ENCODE assay signal across 7 mouse cellular contexts in the genomic region with DNA sequence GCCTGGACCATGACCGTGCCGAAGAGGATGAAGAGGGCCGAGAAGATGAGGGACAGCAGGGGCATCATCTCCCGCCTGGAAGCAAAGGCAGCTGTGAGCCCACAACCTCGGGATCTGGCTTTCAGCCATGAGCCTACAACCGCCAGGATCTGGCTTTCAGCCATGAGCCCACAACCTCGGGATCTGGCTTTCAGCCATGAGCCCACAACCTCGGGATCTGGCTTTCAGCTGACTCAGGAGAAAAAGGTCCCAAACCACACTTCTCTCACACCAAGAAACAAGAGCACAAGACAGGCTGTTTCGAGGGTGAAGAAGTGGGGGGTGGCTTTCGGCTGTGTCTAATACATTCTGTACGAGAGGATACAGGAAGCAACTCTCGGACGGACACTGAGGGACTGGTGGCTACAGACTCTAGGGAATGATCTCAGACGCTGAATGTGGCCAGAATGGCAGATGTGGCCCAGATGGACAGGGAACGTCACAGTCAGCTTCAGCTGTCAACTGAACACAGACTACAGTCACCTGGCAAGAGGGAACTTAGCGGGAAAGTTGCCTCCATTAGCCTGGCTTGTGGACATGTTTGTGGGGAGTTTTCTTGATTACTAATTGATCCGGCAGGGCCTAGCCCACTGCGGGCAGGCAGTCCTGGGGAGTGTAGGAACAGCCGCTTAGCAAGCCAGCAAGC. TPM values are rescaled to one million over a fixed set of nuclear protein-coding genes. Genes with fewer than 3 reads are reported as not detected.
A peak's percentile ranks its signal among the peaks of the same experiment; 100 is the strongest.
DNase-seq lines count a peak whose midpoint lies in the region; ATAC-seq lines count a peak whose summit lies in the region.

No protein-coding gene starts in this region.

- H3K36me3 ChIP-seq in liver, embryonic 11.5 days (ENCODE audit: control insufficient read depth, insufficient read depth, low read length): peaks cover 28% of the 10 kb centered on the region; the same call in 1 of the 2 replicates
- peaks cover 20% of the 10 kb centered on the region; the same call in 1 of the 2 replicates for H3K36me3 ChIP-seq in stomach, embryonic 16.5 days (ENCODE audit: control insufficient read depth, insufficient read depth, low read length)

- WGBS in liver, embryonic 11.5 days: 73% methylated on average over 19 of the region's 19 CpGs
- WGBS in stomach, embryonic 16.5 days: 42% methylated on average over 19 of the region's 19 CpGs

- H3K9ac ChIP-seq in liver, embryonic 11.5 days (ENCODE audit: low read depth, low read length): peak overlapping the region; percentile 40
- H3K9ac ChIP-seq in stomach, embryonic 16.5 days (ENCODE audit: low read length): peak overlapping the region; percentile 13; the same call in 1 of the 2 replicates

- H3K27ac ChIP-seq in liver, embryonic 11.5 days (ENCODE audit: low read depth, low read length): peak overlapping the region; percentile 79
- H3K27ac ChIP-seq in stomach, embryonic 16.5 days (ENCODE audit: low read length): peak overlapping the region; percentile 89

- intact Hi-C loops in heart, postnatal 36 days (cut with DNase I): loop anchor here (5.0 kb wide), 1 partner anchor 45 kb away; the partner anchor contains the start of gene Ddi2

- H3K4me1 ChIP-seq in liver, embryonic 11.5 days (replicated peaks; ENCODE audit: control insufficient read depth, insufficient read depth, low read length): peaks cover 33% of the 10 kb centered on the region
- peaks cover 20% of the 10 kb centered on the region for H3K4me1 ChIP-seq in stomach, embryonic 16.5 days (ENCODE audit: control insufficient read depth, insufficient read depth, low read length)

- no peak overlapping the region for H3K4me3 ChIP-seq in liver, embryonic 11.5 days (ENCODE audit: low read depth, low read length)
- H3K4me3 ChIP-seq in stomach, embryonic 16.5 days (replicated peaks; ENCODE audit: low read length): no peak overlapping the region

- no peaks in the 10 kb centered on the region for H3K9me3 ChIP-seq in liver, embryonic 11.5 days (ENCODE audit: control insufficient read depth, low read length)
- H3K9me3 ChIP-seq in stomach, embryonic 16.5 days (replicated peaks; ENCODE audit: control insufficient read depth, low read length): no peaks in the 10 kb centered on the region

- peak; percentile 50 for DNase-seq in retina, postnatal 1 day
- no peak for DNase-seq in retina, embryonic 14.5 days (ENCODE audit: low spot score)
- peak; percentile 25 to 30 for DNase-seq in cerebellum, postnatal 25 days
- DNase-seq in heart, postnatal 36 days: peak; percentile 64 to 75
- no peak for DNase-seq in liver, embryonic 11.5 days (ENCODE audit: low spot score)
- DNase-seq in thymus, postnatal 10 days (ENCODE audit: low spot score in 2 of 2): no peak

- no peaks in the 10 kb centered on the region for H3K27me3 ChIP-seq in liver, embryonic 11.5 days (replicated peaks; ENCODE audit: control insufficient read depth, insufficient read depth, low read length)
- no peaks in the 10 kb centered on the region for H3K27me3 ChIP-seq in stomach, embryonic 16.5 days (ENCODE audit: control insufficient read depth, insufficient read depth, low read length)

- no peak for ATAC-seq in liver, embryonic 11.5 days (replicated peaks; ENCODE audit: low FRiP score)
- peak; percentile 76; the same call in 1 of the 2 replicates for ATAC-seq in stomach, embryonic 16.5 days (ENCODE audit: insufficient read depth, low FRiP score)

- peak overlapping the region; percentile 43 for H3K4me2 ChIP-seq in liver, embryonic 11.5 days
- peak overlapping the region; percentile 20; the same call in 1 of the 2 replicates for H3K4me2 ChIP-seq in stomach, embryonic 16.5 days (ENCODE audit: low read depth, low read length)

RNA-seq across cellular contexts. Expression of gene Agmat, which starts 20.3 kb away (rescaled TPM):
- under 1 TPM in 1 of 2 experiments, not detected in 1; 0.19 TPM for total RNA-seq in heart, postnatal 36 days (2021)
- 16.0 and 18.0 TPM in 2 replicates for polyA plus RNA-seq in liver, embryonic 11.5 days (2014; fragmentation: Nextera tagmentation; extraction: Ambion mirVana)
- 5.8 and 8.0 TPM in 2 replicates for polyA plus RNA-seq in stomach, embryonic 16.5 days (2015; fragmentation: Nextera tagmentation; extraction: Ambion mirVana)

RNA-seq across cellular contexts. Expression of gene Dnajc16, which starts 23.9 kb away (rescaled TPM):
- total RNA-seq in heart, postnatal 36 days (2021): 10 to 100 TPM; 20.3 to 20.5 TPM
- 4.0 and 4.2 TPM in 2 replicates for polyA plus RNA-seq in liver, embryonic 11.5 days (2014; fragmentation: Nextera tagmentation; extraction: Ambion mirVana)
- polyA plus RNA-seq in stomach, embryonic 16.5 days (2015; fragmentation: Nextera tagmentation; extraction: Ambion mirVana): 4.5 and 4.7 TPM in 2 replicates

RNA-seq across cellular contexts. Expression of gene Casp9, which starts 26.6 kb away (rescaled TPM):
- 1 to 10 TPM; 9.1 to 9.6 TPM for total RNA-seq in heart, postnatal 36 days (2021)
- 16.5 and 18.3 TPM in 2 replicates for polyA plus RNA-seq in liver, embryonic 11.5 days (2014; fragmentation: Nextera tagmentation; extraction: Ambion mirVana)
- 23.7 and 25.8 TPM in 2 replicates for polyA plus RNA-seq in stomach, embryonic 16.5 days (2015; fragmentation: Nextera tagmentation; extraction: Ambion mirVana)

RNA-seq across cellular contexts. Expression of gene Ddi2, which starts 43.6 kb away (rescaled TPM):
- 10 to 100 TPM; 30.7 to 31.0 TPM for total RNA-seq in heart, postnatal 36 days (2021)
- polyA plus RNA-seq in liver, embryonic 11.5 days (2014; fragmentation: Nextera tagmentation; extraction: Ambion mirVana): 29.3 and 31.4 TPM in 2 replicates
- 18.8 and 19.7 TPM in 2 replicates for polyA plus RNA-seq in stomach, embryonic 16.5 days (2015; fragmentation: Nextera tagmentation; extraction: Ambion mirVana)

RNA-seq across cellular contexts. Expression of gene Cela2a, which starts 59.1 kb away (rescaled TPM):
- total RNA-seq in heart, postnatal 36 days (2021): not detected
- polyA plus RNA-seq in liver, embryonic 11.5 days (2014; fragmentation: Nextera tagmentation; extraction: Ambion mirVana): not detected in 2 replicates
- 754 and 1,267 TPM in 2 replicates for polyA plus RNA-seq in stomach, embryonic 16.5 days (2015; fragmentation: Nextera tagmentation; extraction: Ambion mirVana)

Comparison
In these comparisons a context has a peak if more than half of its experiments do, and no peak if none do; other contexts are left out.
1. DNase-seq: peak in retina, postnatal 1 day (single experiment), cerebellum, postnatal 25 days (2 of 2) and heart, postnatal 36 days (2 of 2); none in retina, embryonic 14.5 days (single experiment), liver, embryonic 11.5 days (single experiment) and thymus, postnatal 10 days (0 of 2).